Mouse (Mus musculus): ENCODE measurements around the gene Car4.

- TF ChIP-seq CTCF (IDR thresholded peaks at IDR 0.05; ENCODE audit: low read depth) = no peak
- TF ChIP-seq EP300 (IDR thresholded peaks at IDR 0.05; ENCODE audit: low read depth) = no peak
Measured at GRCm38 (mm10) chr11:84979351-84979750, 21.8 kb downstream of the Car4 start.
